Mouse (Mus musculus): ENCODE measurements around the gene Ppfia2. TPM values are rescaled to one million over a fixed set of nuclear protein-coding genes. Genes with fewer than 3 reads are reported as not detected.

Ppfia2 gene
- polyA plus RNA-seq, 1 experiment from 2014 or later, result 31.9 TPM

DNA sequence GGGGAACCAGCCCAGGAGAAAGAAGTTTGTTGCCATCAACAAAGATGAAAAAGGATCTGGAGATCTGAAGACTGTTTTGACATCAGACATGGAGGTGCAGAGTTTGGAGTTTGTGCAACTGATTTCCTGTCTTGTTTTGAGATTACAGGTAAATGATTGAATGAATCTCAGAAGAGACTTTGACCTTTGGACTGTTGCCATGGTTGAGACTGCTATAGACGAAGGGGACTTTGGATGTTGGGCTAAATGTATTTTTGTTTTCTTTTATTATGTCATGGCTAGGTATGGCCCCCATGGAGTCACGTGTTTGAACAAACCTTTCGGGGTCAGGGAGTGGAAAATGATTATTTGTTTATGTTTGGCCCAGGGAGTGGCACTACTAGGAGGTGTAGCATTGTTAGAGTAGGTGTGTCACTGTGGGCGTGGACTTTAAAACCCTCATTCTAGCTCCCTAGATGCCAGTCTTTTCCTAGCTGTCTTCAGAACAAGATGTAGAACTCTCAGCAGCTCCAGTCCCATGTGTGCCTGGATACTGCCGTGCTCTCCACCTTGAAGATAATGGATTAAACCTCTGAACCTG is 133.3 kb downstream of the Ppfia2 start:
- no peak overlapping the region for H3K27ac ChIP-seq (replicated peaks)
- no peak overlapping the region for H3K4me2 ChIP-seq (replicated peaks)
- no peaks in the 10 kb centered on the region for H3K27me3 ChIP-seq
- no peak overlapping the region for H3K9ac ChIP-seq (replicated peaks)
- no peaks in the 10 kb centered on the region for H3K36me3 ChIP-seq
- 78% methylated on average over 5 of the region's 5 CpGs for WGBS
- no peaks in the 10 kb centered on the region for H3K9me3 ChIP-seq
- H3K4me3 ChIP-seq, result no peak overlapping the region
- H3K4me1 ChIP-seq, result no peaks in the 10 kb centered on the region
- no peak for ATAC-seq (replicated peaks)

GRCm38 (mm10) chr10:106609177-106609981 is 139.2 kb downstream of the Ppfia2 start:
- H3K27ac ChIP-seq (replicated peaks), result peak overlapping the region; percentile 42
- no peaks in the 10 kb centered on the region for H3K27me3 ChIP-seq
- no peaks in the 10 kb centered on the region for H3K9me3 ChIP-seq
- ATAC-seq (replicated peaks), result peak; percentile 85
- peaks cover 10% of the 10 kb centered on the region for H3K4me1 ChIP-seq
- H3K4me3 ChIP-seq, result peak overlapping the region; percentile 28
- WGBS, result 2% methylated on average over 7 of the region's 7 CpGs
- H3K9ac ChIP-seq (replicated peaks), result 0 out of 2 replicates have a peak overlapping the region, but pooled peaks have one; percentile 10
- H3K36me3 ChIP-seq, result no peaks in the 10 kb centered on the region
- peak overlapping the region; percentile 42 for H3K4me2 ChIP-seq (replicated peaks)

DNA sequence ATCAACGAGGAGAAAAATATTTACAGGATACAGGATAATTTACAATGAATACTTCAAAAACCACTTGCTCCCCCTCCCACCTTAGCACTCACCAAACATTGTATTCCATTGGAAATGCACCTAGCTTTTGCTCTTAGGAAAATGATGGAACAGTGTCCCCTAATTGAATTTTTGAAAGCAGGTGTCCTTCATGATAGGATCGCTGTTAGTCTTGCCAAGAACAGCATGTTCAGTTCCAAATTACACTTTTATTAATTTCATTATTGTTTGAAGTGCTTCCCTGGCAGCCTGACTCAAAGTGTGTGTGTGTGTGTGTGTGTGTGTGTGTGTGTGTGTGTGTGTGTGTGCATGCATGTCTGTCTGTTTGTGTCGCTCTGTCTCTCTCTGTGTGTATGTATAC is 140.1 kb downstream of the Ppfia2 start:
- no peak overlapping the region for H3K9ac ChIP-seq (replicated peaks)
- H3K27ac ChIP-seq (replicated peaks), result 0 out of 2 replicates have a peak overlapping the region, but pooled peaks have one; percentile 54
- H3K36me3 ChIP-seq, result no peaks in the 10 kb centered on the region
- H3K4me1 ChIP-seq, result peaks cover 10% of the 10 kb centered on the region
- no peak overlapping the region for H3K4me3 ChIP-seq
- H3K27me3 ChIP-seq, result no peaks in the 10 kb centered on the region
- 0 out of 2 replicates have a peak, but pooled peaks have one; percentile 10 for ATAC-seq (replicated peaks)
- no peaks in the 10 kb centered on the region for H3K9me3 ChIP-seq
- no peak overlapping the region for H3K4me2 ChIP-seq (replicated peaks)
- WGBS, result 58% methylated on average over 3 of the region's 3 CpGs

GRCm38 (mm10) chr10:106618194-106618593 is 148.1 kb downstream of the Ppfia2 start:
- ATAC-seq (replicated peaks), result no peak
- WGBS, result 41% methylated on average over 1 of the region's 1 CpGs

GRCm38 (mm10) chr10:106620952-106621351 is 150.8 kb downstream of the Ppfia2 start:
- no peaks in the 10 kb centered on the region for H3K9me3 ChIP-seq
- H3K4me3 ChIP-seq, result no peak overlapping the region
- no peaks in the 10 kb centered on the region for H3K27me3 ChIP-seq
- H3K27ac ChIP-seq (replicated peaks), result no peak overlapping the region
- no peak overlapping the region for H3K4me2 ChIP-seq (replicated peaks)
- H3K9ac ChIP-seq (replicated peaks), result no peak overlapping the region
- WGBS, result 97% methylated on average over 1 of the region's 1 CpGs
- no peaks in the 10 kb centered on the region for H3K36me3 ChIP-seq
- no peak for ATAC-seq (replicated peaks)
- H3K4me1 ChIP-seq, result no peaks in the 10 kb centered on the region

More at GRCm38 (mm10) chr10:106618194-106618593, 148.1 kb downstream of the Ppfia2 start:
- Histone ChIP-seq H3K27ac (replicated peaks) (no peak overlapping the region), H3K27me3 (no peaks in the 10 kb centered on the region), H3K4me1 (no peaks in the 10 kb centered on the region), H3K4me2 (replicated peaks) (no peak overlapping the region), H3K9me3 (no peaks in the 10 kb centered on the region), H3K4me3 (no peak overlapping the region), H3K36me3 (no peaks in the 10 kb centered on the region), H3K9ac (replicated peaks) (no peak overlapping the region)

GRCm38 (mm10) chr10:106623342-106623741 is 153.2 kb downstream of the Ppfia2 start:
- no peak overlapping the region for H3K9ac ChIP-seq (replicated peaks)
- no peaks in the 10 kb centered on the region for H3K9me3 ChIP-seq
- no peaks in the 10 kb centered on the region for H3K36me3 ChIP-seq
- H3K4me1 ChIP-seq, result no peaks in the 10 kb centered on the region
- no peaks in the 10 kb centered on the region for H3K27me3 ChIP-seq
- no peak overlapping the region for H3K4me3 ChIP-seq
- H3K4me2 ChIP-seq (replicated peaks), result no peak overlapping the region
- no peak; the same call in 1 of the 2 replicates for ATAC-seq (replicated peaks)
- H3K27ac ChIP-seq (replicated peaks), result no peak overlapping the region
- 78% methylated on average over 10 of the region's 10 CpGs for WGBS

GRCm38 (mm10) chr10:106632171-106632935 is 162.2 kb downstream of the Ppfia2 start:
- H3K27ac ChIP-seq (replicated peaks), result peak overlapping the region; percentile 31
- peak; percentile 98 for ATAC-seq (replicated peaks)
- H3K9me3 ChIP-seq, result no peaks in the 10 kb centered on the region
- 23% methylated on average over 18 of the region's 18 CpGs for WGBS
- H3K36me3 ChIP-seq, result no peaks in the 10 kb centered on the region
- peak overlapping the region; percentile 7; the same call in 1 of the 2 replicates for H3K9ac ChIP-seq (replicated peaks)
- H3K4me1 ChIP-seq, result peaks cover 21% of the 10 kb centered on the region
- H3K4me2 ChIP-seq (replicated peaks), result peak overlapping the region; percentile 36
- H3K4me3 ChIP-seq, result peak overlapping the region; percentile 27
- no peaks in the 10 kb centered on the region for H3K27me3 ChIP-seq

- no peak overlapping the region for H3K9ac ChIP-seq (replicated peaks)
- peak overlapping the region; percentile 27 for H3K4me3 ChIP-seq
- H3K36me3 ChIP-seq, result no peaks in the 10 kb centered on the region
- H3K4me2 ChIP-seq (replicated peaks), result peak overlapping the region; percentile 36
- peaks cover 21% of the 10 kb centered on the region for H3K4me1 ChIP-seq
- whole genome bisulfite sequencing, result 50% methylated on average over 7 of the region's 7 CpGs
- 0 out of 2 replicates have a peak, but pooled peaks have one; percentile 27 for ATAC-seq (replicated peaks)
- no peaks in the 10 kb centered on the region for H3K27me3 ChIP-seq
- no peak overlapping the region for H3K27ac ChIP-seq (replicated peaks)
- H3K9me3 ChIP-seq, result no peaks in the 10 kb centered on the region
Observed at GRCm38 (mm10) chr10:106633898-106634297, 163.8 kb downstream of the Ppfia2 start.

GRCm38 (mm10) chr10:106652276-106652675 is 182.1 kb downstream of the Ppfia2 start:
- Histone ChIP-seq H3K4me2 (replicated peaks) (no peak overlapping the region), H3K4me3 (no peak overlapping the region), H3K4me1 (no peaks in the 10 kb centered on the region), H3K27me3 (no peaks in the 10 kb centered on the region), H3K27ac (replicated peaks) (no peak overlapping the region), H3K36me3 (no peaks in the 10 kb centered on the region), H3K9ac (replicated peaks) (no peak overlapping the region), H3K9me3 (no peaks in the 10 kb centered on the region)
- ATAC-seq (replicated peaks), result no peak
- WGBS, result 83% methylated on average over 4 of the region's 4 CpGs

GRCm38 (mm10) chr10:106665221-106665620 is 195.1 kb downstream of the Ppfia2 start:
- H3K36me3 ChIP-seq, result no peaks in the 10 kb centered on the region
- H3K9me3 ChIP-seq, result no peaks in the 10 kb centered on the region
- WGBS, result 88% methylated on average over 3 of the region's 3 CpGs
- H3K4me1 ChIP-seq, result no peaks in the 10 kb centered on the region
- no peaks in the 10 kb centered on the region for H3K27me3 ChIP-seq
- no peak overlapping the region for H3K9ac ChIP-seq (replicated peaks)
- ATAC-seq (replicated peaks), result no peak
- no peak overlapping the region for H3K4me3 ChIP-seq
- no peak overlapping the region for H3K4me2 ChIP-seq (replicated peaks)
- H3K27ac ChIP-seq (replicated peaks), result no peak overlapping the region

DNA sequence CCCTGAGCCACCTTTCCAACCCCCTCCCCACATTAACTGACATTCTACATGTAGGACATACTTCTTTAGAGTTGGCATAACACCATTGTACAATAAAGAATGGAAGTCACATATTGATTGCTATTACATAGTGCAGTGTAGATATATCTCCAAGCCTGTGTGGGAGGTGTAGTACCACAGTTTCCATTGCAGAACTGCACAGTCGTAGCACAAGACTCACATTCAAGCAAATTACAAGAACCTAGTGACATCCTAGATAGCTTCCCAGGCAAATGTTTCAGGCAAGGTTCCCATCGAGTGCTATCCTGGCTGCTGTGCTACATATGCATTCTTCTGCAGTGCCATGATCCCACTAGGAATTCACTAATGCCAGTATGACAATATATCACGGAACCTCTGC is 200.0 kb downstream of the Ppfia2 start:
- Histone ChIP-seq H3K9ac (replicated peaks) (no peak overlapping the region), H3K4me1 (no peaks in the 10 kb centered on the region), H3K4me3 (no peak overlapping the region), H3K9me3 (no peaks in the 10 kb centered on the region), H3K27ac (replicated peaks) (no peak overlapping the region), H3K27me3 (no peaks in the 10 kb centered on the region), H3K36me3 (no peaks in the 10 kb centered on the region), H3K4me2 (replicated peaks) (no peak overlapping the region)
- no peak for ATAC-seq (replicated peaks)
- WGBS, result 85% methylated on average over 3 of the region's 3 CpGs

GRCm38 (mm10) chr10:106681395-106681794 is 211.3 kb downstream of the Ppfia2 start:
- no peak overlapping the region for H3K4me2 ChIP-seq (replicated peaks)
- no peak overlapping the region for H3K9ac ChIP-seq (replicated peaks)
- no peaks in the 10 kb centered on the region for H3K9me3 ChIP-seq
- peak; percentile 61; the same call in 1 of the 2 replicates for ATAC-seq (replicated peaks)
- no peak overlapping the region for H3K4me3 ChIP-seq
- no peaks in the 10 kb centered on the region for H3K27me3 ChIP-seq
- H3K36me3 ChIP-seq, result no peaks in the 10 kb centered on the region
- WGBS, result 51% methylated on average over 5 of the region's 5 CpGs
- H3K4me1 ChIP-seq, result 0 out of 2 replicates have a peak, but pooled peaks cover 5% of the 10 kb centered on the region
- 0 out of 2 replicates have a peak overlapping the region, but pooled peaks have one; percentile 1 for H3K27ac ChIP-seq (replicated peaks)
